Mouse (Mus musculus) kidney, embryonic 15.5 days (tissue): ENCODE measurements around the gene Lrrc28. TPM values are rescaled to one million over a fixed set of nuclear protein-coding genes. Genes with fewer than 3 reads are reported as not detected.

Source experiments
- ATAC-seq: fragments of 200-750 bp; cut with Nextera tagmentation; replicated peaks from 2 replicates; pipeline ENCODE4 v1.8.0; 2017; ENCODE audit warnings: moderate TSS enrichment; ENCODE audit not compliant: low FRiP score
- H3K27ac ChIP-seq: fragments of 300-500 bp; sonication (generic); 2 replicates; pipeline ENCODE4 v1.5.1; 2015; ENCODE audit warnings: mild to moderate bottlenecking, inconsistent platforms
- H3K27me3 ChIP-seq: fragments of 300-500 bp; sonication (generic); 2 replicates; pipeline ENCODE4 v1.6.1; 2015; ENCODE audit warnings: inconsistent platforms
- H3K36me3 ChIP-seq: fragments of 300-500 bp; sonication (generic); 2 replicates; pipeline ENCODE4 v1.6.1; 2015; ENCODE audit warnings: inconsistent platforms
- H3K4me1 ChIP-seq: fragments of 300-500 bp; sonication (generic); 2 replicates; pipeline ENCODE4 v1.6.1; 2015; ENCODE audit warnings: inconsistent platforms
- H3K4me2 ChIP-seq: fragments of 300-500 bp; sonication (generic); 2 replicates; pipeline ENCODE4 v1.6.1; 2015; ENCODE audit warnings: moderate library complexity, mild to moderate bottlenecking, inconsistent platforms
- H3K4me3 ChIP-seq: fragments of 300-500 bp; sonication (generic); replicated peaks from 2 replicates; pipeline ENCODE4 v1.5.1; 2015; ENCODE audit warnings: mild to moderate bottlenecking, inconsistent platforms
- H3K9ac ChIP-seq: fragments of 300-500 bp; sonication (generic); 2 replicates; pipeline ENCODE4 v1.6.1; 2015; ENCODE audit warnings: mild to moderate bottlenecking, inconsistent platforms
- H3K9me3 ChIP-seq: fragments of 300-500 bp; sonication (generic); replicated peaks from 2 replicates; pipeline ENCODE4 v1.6.1; 2016; ENCODE audit warnings: inconsistent platforms
- WGBS: fragments of 180-500 bp; shearing (Covaris S2); methylation state at CpG from one replicate; pipeline ENCODE4 v1.1.7; 2015; ENCODE audit warnings: mixed read lengths; 5-methylcytosine and 5-hydroxymethylcytosine counted together
- polyA plus RNA-seq: library from polyadenylated mRNA; unstranded; fragments of >200 nt; fragmentation: Nextera tagmentation; extraction: Ambion mirVana; gene quantifications from 2 replicates; pipeline ENCODE4 v1.2.1, GENCODE M21; 2015

The Lrrc28 gene
- polyA plus RNA-seq, 1 experiment from 2014 or later = 15.3 TPM

GRCm38 (mm10) chr7:67616890-67617289 is 28.2 kb downstream of the Lrrc28 start:
- Histone ChIP-seq H3K4me3 (no peak overlapping the region), H3K36me3 (no peaks in the 10 kb centered on the region), H3K4me2 (no peak overlapping the region), H3K27ac (peak overlapping the region; percentile 90), H3K9ac (no peak overlapping the region), H3K27me3 (no peaks in the 10 kb centered on the region), H3K4me1 (peaks cover 42% of the 10 kb centered on the region), H3K9me3 (no peaks in the 10 kb centered on the region)
- WGBS = 16% methylated on average over 4 of the region's 4 CpGs
- 0 out of 2 replicates have a peak, but pooled peaks have one; percentile 19 for ATAC-seq

GRCm38 (mm10) chr7:67614464-67614861 is 30.6 kb downstream of the Lrrc28 start:
- no peak overlapping the region for H3K4me2 ChIP-seq
- no peak overlapping the region for H3K9ac ChIP-seq
- H3K27me3 ChIP-seq = no peaks in the 10 kb centered on the region
- H3K4me3 ChIP-seq = no peak overlapping the region
- ATAC-seq = no peak
- 84% methylated on average over 7 of the region's 7 CpGs for WGBS
- no peaks in the 10 kb centered on the region for H3K36me3 ChIP-seq
- peak overlapping the region; percentile 42; the same call in 1 of the 2 replicates for H3K27ac ChIP-seq
- no peaks in the 10 kb centered on the region for H3K9me3 ChIP-seq
- H3K4me1 ChIP-seq = peaks cover 44% of the 10 kb centered on the region

GRCm38 (mm10) chr7:67613795-67614463 is 31.1 kb downstream of the Lrrc28 start:
- no peak for ATAC-seq
- no peak overlapping the region for H3K4me2 ChIP-seq
- H3K9me3 ChIP-seq = no peaks in the 10 kb centered on the region
- H3K4me3 ChIP-seq = no peak overlapping the region
- peaks cover 45% of the 10 kb centered on the region for H3K4me1 ChIP-seq
- peak overlapping the region; percentile 42 for H3K27ac ChIP-seq
- H3K9ac ChIP-seq = no peak overlapping the region
- H3K36me3 ChIP-seq = no peaks in the 10 kb centered on the region
- H3K27me3 ChIP-seq = no peaks in the 10 kb centered on the region
- WGBS = 60% methylated on average over 10 of the region's 10 CpGs

GRCm38 (mm10) chr7:67608348-67609024 is 36.6 kb downstream of the Lrrc28 start:
- H3K36me3 ChIP-seq = no peaks in the 10 kb centered on the region
- peaks cover 31% of the 10 kb centered on the region for H3K4me1 ChIP-seq
- no peaks in the 10 kb centered on the region for H3K27me3 ChIP-seq
- peak; percentile 85 for ATAC-seq
- H3K9ac ChIP-seq = no peak overlapping the region
- 44% methylated on average over 4 of the region's 4 CpGs for WGBS
- H3K4me3 ChIP-seq = no peak overlapping the region
- no peaks in the 10 kb centered on the region for H3K9me3 ChIP-seq
- peak overlapping the region; percentile 80 for H3K27ac ChIP-seq
- no peak overlapping the region for H3K4me2 ChIP-seq

GRCm38 (mm10) chr7:67607669-67608347 is 37.3 kb downstream of the Lrrc28 start:
- H3K27ac ChIP-seq = peak overlapping the region; percentile 80
- peak; percentile 77 for ATAC-seq

GRCm38 (mm10) chr7:67606250-67606649 is 38.8 kb downstream of the Lrrc28 start:
- H3K36me3 ChIP-seq = no peaks in the 10 kb centered on the region
- H3K4me3 ChIP-seq = no peak overlapping the region
- peak; percentile 73 for ATAC-seq
- 71% methylated on average over 1 of the region's 1 CpGs for WGBS
- peaks cover 31% of the 10 kb centered on the region for H3K4me1 ChIP-seq
- H3K4me2 ChIP-seq = no peak overlapping the region
- no peaks in the 10 kb centered on the region for H3K27me3 ChIP-seq
- no peak overlapping the region for H3K9ac ChIP-seq
- H3K9me3 ChIP-seq = no peaks in the 10 kb centered on the region
- H3K27ac ChIP-seq = peak overlapping the region; percentile 56; the same call in 1 of the 2 replicates

More at GRCm38 (mm10) chr7:67607669-67608347, 37.3 kb downstream of the Lrrc28 start:
- H3K4me3 ChIP-seq = no peak overlapping the region
- H3K9ac ChIP-seq = no peak overlapping the region
- no peaks in the 10 kb centered on the region for H3K9me3 ChIP-seq
- H3K36me3 ChIP-seq = no peaks in the 10 kb centered on the region
- WGBS = 47% methylated on average over 5 of the region's 5 CpGs
- H3K4me1 ChIP-seq = peaks cover 31% of the 10 kb centered on the region
- H3K4me2 ChIP-seq = no peak overlapping the region
- no peaks in the 10 kb centered on the region for H3K27me3 ChIP-seq

- H3K4me2 ChIP-seq = no peak overlapping the region
- H3K36me3 ChIP-seq = no peaks in the 10 kb centered on the region
- peak; percentile 70 for ATAC-seq
- H3K27me3 ChIP-seq = no peaks in the 10 kb centered on the region
- 54% methylated on average over 6 of the region's 6 CpGs for WGBS
- peak overlapping the region; percentile 23 for H3K27ac ChIP-seq
- H3K9me3 ChIP-seq = no peaks in the 10 kb centered on the region
- H3K9ac ChIP-seq = no peak overlapping the region
- peaks cover 31% of the 10 kb centered on the region for H3K4me1 ChIP-seq
- H3K4me3 ChIP-seq = no peak overlapping the region
Observed at GRCm38 (mm10) chr7:67605114-67605513, 40.0 kb downstream of the Lrrc28 start.

- 65% methylated on average over 3 of the region's 3 CpGs for WGBS
- H3K9ac ChIP-seq = no peak overlapping the region
- no peak overlapping the region for H3K4me3 ChIP-seq
- no peaks in the 10 kb centered on the region for H3K9me3 ChIP-seq
- no peaks in the 10 kb centered on the region for H3K36me3 ChIP-seq
- no peak overlapping the region for H3K27ac ChIP-seq
- H3K4me1 ChIP-seq = peaks cover 9% of the 10 kb centered on the region; the same call in 1 of the 2 replicates
- no peak overlapping the region for H3K4me2 ChIP-seq
- no peaks in the 10 kb centered on the region for H3K27me3 ChIP-seq
- no peak for ATAC-seq
Observed at GRCm38 (mm10) chr7:67598050-67598449, 47.0 kb downstream of the Lrrc28 start.

GRCm38 (mm10) chr7:67596961-67597360 is 48.1 kb downstream of the Lrrc28 start:
- no peak overlapping the region for H3K4me3 ChIP-seq
- H3K4me1 ChIP-seq = peaks cover 9% of the 10 kb centered on the region; the same call in 1 of the 2 replicates
- no peak for ATAC-seq
- whole genome bisulfite sequencing = 47% methylated on average over 1 of the region's 1 CpGs
- no peaks in the 10 kb centered on the region for H3K9me3 ChIP-seq
- H3K27ac ChIP-seq = no peak overlapping the region
- H3K9ac ChIP-seq = no peak overlapping the region
- no peaks in the 10 kb centered on the region for H3K36me3 ChIP-seq
- no peak overlapping the region for H3K4me2 ChIP-seq
- H3K27me3 ChIP-seq = no peaks in the 10 kb centered on the region

- no peak for ATAC-seq
- Histone ChIP-seq H3K4me1 (peaks cover 9% of the 10 kb centered on the region; the same call in 1 of the 2 replicates), H3K36me3 (no peaks in the 10 kb centered on the region), H3K27ac (peak overlapping the region; percentile 22; the same call in 1 of the 2 replicates), H3K9ac (no peak overlapping the region), H3K4me2 (no peak overlapping the region), H3K4me3 (no peak overlapping the region), H3K27me3 (no peaks in the 10 kb centered on the region), H3K9me3 (no peaks in the 10 kb centered on the region)
- 81% methylated on average over 1 of the region's 1 CpGs for WGBS
Observed at GRCm38 (mm10) chr7:67596322-67596721, 48.7 kb downstream of the Lrrc28 start.

- no peak overlapping the region for H3K27ac ChIP-seq
Observed at GRCm38 (mm10) chr7:67593902-67594301, 51.2 kb downstream of the Lrrc28 start.

GRCm38 (mm10) chr7:67592670-67593069 is 52.4 kb downstream of the Lrrc28 start:
- Histone ChIP-seq H3K4me2 (no peak overlapping the region), H3K4me1 (peaks cover 9% of the 10 kb centered on the region; the same call in 1 of the 2 replicates), H3K9me3 (no peaks in the 10 kb centered on the region), H3K36me3 (no peaks in the 10 kb centered on the region), H3K9ac (no peak overlapping the region), H3K27me3 (no peaks in the 10 kb centered on the region), H3K27ac (no peak overlapping the region), H3K4me3 (no peak overlapping the region)
- no peak for ATAC-seq
- WGBS = 94% methylated on average over 6 of the region's 6 CpGs

More at GRCm38 (mm10) chr7:67593902-67594301, 51.2 kb downstream of the Lrrc28 start:
- no peak overlapping the region for H3K9ac ChIP-seq
- peaks cover 9% of the 10 kb centered on the region; the same call in 1 of the 2 replicates for H3K4me1 ChIP-seq
- H3K9me3 ChIP-seq = no peaks in the 10 kb centered on the region
- H3K4me3 ChIP-seq = no peak overlapping the region
- H3K36me3 ChIP-seq = no peaks in the 10 kb centered on the region
- H3K4me2 ChIP-seq = no peak overlapping the region
- no peak for ATAC-seq
- 92% methylated on average over 6 of the region's 6 CpGs for WGBS
- no peaks in the 10 kb centered on the region for H3K27me3 ChIP-seq
